Mouse (Mus musculus) testis, postnatal 14 days (tissue): Measurements from ENCODE around the gene Hspbp1.
A peak's percentile ranks its signal among the peaks of the same experiment; 100 is the strongest.

Experiments
- DNase-seq: peaks from one replicate; pipeline ENCODE4 v3.0.0; 2021; ENCODE audit warnings: low spot score

The Hspbp1 gene

DNA sequence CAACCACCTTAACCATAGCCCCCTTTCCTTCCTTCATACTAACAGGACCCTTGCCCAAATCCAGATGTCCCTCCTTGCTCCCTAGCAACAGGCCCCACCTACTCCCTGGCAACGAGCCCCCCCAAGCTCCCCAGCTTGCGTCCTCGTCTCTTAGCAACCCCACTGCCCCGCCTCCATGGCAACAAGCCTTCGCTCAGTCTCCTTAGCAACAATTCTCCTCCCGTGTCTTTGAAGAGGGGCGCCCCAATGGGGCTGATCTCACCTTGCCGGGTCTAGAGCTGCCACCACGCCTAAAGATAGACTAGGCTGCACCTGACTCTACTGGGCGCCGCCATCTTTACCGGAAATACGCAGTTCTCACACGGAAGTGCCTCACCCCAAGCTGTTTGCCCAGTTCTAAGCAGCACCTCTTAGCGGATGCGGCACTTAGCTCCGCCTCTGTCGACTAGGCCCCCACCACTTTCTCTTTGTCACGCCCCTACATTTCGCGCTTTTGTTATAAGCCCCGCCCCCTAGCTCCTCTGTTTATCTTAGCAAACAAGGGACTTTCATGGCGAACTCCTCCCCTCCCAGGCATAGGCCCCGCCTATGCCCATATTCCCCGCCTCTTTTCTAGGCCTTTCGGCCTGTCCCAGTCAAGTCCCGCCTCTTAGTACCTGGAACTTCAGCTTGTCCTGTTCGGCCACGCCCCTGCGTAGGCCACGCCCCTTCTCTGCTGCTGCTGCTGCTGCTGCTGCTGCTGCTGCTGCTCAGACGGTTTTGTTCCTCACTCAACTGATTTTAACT lies at the start of gene Hspbp1:
TSS of gene Hspbp1 (minus strand) at position 437 of the 786 bp plus-strand sequence.
- peak; percentile 95 for DNase-seq

DNA sequence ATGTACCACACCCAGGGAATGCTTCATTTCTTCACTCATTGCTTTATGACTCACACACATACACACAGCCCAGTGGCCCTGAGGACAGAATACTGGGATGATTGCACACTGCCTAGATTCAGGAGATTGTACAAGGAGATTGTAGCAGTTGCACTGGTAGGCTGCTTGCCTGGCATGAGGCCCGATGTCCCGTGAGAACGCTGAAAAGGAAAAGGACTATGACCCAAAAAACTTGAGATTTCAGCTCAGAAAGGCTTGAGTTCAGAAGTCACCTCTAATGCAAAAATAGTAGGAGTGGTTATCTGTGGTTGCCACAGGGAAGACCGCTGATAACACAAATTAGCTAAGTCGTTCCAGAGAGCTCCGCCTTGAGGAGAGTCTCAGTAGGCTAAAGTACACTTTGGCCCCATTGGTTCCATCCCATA lies 48.1 kb upstream of the Hspbp1 start:
- DNase-seq = no peak

- DNase-seq = no peak
Measured at GRCm38 (mm10) chr7:4731090-4731489, 46.2 kb upstream of the Hspbp1 start.

DNA sequence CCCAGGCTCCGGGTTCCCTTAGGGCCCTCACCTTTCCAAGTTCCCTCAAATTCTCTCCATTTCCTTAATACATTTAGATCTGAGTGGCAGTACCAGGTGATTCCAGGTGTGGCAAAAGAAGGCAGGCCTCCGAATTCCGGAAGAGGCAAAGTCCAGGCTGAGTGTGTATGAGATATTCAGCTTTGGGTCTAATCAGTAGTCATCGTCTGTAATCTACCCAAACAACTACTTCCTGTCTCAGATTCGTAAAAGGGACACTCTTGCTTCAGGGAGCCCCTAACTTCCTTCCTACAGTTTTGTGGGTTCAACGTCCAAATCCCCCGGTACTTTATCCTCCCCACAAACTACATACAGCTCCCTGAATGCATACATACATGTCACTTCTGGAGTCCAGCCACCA lies 40.3 kb upstream of the Hspbp1 start, which contains the start of gene Tmem150b:
TSS of gene Tmem150b (minus strand) at position 81 of the 400 bp plus-strand sequence.
- DNase-seq = no peak

DNA sequence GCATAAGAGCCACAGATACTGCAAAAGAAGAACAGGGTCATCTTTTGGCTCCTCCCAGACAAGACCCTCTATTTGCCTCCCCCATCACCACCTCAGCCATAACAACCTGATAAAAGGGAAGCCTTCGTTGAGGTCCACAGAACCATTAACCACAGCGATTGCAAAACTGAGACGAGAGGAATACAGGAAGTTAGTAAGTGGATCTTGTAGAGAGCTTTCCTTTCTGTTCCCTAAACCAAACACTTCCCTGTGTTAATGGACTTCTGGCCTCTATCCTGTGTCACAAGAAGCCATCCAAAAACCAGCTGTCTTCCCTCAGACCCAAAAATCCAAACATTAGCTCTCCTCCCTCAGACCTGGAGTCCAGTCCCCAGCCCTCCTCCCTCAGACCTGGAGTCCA lies 39.5 kb upstream of the Hspbp1 start:
- DNase-seq = no peak

GRCm38 (mm10) chr7:4723508-4723907 lies 38.6 kb upstream of the Hspbp1 start:
- DNase-seq = no peak

DNA sequence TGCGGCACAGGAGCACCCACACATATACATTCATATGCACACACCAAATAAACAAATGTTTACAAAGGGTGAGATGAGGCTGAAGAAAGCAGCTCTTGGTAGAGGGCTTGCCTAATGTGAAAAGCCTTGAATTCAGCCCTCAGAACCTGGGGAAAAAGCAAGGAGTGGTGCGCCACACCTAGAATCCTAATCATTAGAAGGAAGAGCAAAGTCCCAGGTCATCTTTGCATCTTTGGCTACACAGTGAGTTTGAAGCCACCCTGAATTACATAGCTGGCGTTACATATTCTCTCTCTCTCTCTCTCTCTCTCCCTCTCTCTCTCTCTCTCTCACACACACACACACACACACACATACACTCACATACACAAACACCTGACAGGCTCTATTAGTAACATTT lies 34.4 kb upstream of the Hspbp1 start:
- no peak for DNase-seq

- no peak for DNase-seq
Measured at GRCm38 (mm10) chr7:4716955-4717354, 32.1 kb upstream of the Hspbp1 start.

DNA sequence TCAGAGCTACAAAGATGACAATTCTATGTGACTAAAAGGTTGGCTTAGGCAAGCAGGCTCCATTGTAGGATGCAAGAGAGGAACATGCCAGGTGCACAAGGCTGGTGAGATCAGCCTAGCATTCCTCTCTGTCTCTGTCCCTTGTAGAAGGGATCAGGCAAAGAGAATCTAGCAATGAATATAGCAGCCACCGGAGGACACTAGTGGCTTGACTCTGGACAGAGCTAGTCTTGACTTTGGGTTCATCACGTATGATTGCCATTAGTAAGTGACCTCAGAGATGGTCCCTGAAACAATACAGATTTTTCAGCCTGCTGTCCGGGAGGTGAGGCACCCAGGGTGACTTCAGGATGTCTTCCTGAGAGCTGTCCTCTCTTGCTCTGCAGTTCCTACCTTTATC lies 27.7 kb upstream of the Hspbp1 start:
- no peak for DNase-seq

GRCm38 (mm10) chr7:4705098-4705497 lies 20.2 kb upstream of the Hspbp1 start:
- DNase-seq = peak; percentile 48

DNA sequence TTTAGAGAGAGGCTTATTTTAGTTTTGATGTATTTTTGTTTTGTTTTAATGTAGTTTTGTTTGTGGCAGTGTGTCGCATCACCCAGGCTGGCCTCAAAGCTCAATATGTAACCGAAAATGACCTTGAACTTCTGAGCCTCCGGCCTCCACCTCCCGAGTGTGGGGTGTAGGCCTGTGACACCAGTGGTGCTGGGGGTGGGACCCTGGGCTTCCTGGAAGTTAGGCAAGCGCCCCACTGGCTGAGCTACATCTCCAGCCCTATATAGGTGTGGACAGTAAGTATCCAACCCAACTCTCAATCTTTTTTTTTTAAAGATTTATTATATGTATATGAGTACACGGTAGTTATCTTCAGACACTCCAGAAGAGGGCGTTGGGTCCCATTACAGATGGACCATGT lies 18.3 kb upstream of the Hspbp1 start:
- no peak for DNase-seq

GRCm38 (mm10) chr7:4702334-4702733 lies 17.5 kb upstream of the Hspbp1 start:
- DNase-seq = no peak

GRCm38 (mm10) chr7:4693004-4693403 lies 8.1 kb upstream of the Hspbp1 start:
- no peak for DNase-seq

GRCm38 (mm10) chr7:4690951-4691653 lies 6.2 kb upstream of the Hspbp1 start:
- no peak for DNase-seq

DNA sequence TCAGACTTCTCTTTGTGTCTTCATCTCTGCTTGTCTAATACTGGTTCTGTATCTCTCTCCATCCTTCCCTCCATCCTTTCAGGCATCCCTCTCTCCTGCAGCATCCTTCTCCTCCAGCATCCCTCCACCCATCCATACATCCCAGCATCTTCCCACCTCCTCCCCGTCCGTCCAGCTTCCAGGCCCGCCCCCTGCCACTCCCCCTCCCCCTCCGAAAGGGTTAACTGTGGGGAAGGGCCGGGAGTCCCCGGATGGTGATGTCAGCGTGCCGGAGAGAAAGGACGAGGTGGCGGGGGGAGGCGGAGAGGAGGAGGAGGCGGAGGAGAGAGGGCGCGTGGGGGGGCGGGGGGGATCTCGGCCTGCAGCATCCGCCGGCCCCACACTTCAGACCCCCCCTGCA lies 5.5 kb upstream of the Hspbp1 start, which contains the start of gene Brsk1:
TSS of gene Brsk1 (plus strand) at position 218 of the 400 bp plus-strand sequence.
- peak; percentile 77 for DNase-seq

DNA sequence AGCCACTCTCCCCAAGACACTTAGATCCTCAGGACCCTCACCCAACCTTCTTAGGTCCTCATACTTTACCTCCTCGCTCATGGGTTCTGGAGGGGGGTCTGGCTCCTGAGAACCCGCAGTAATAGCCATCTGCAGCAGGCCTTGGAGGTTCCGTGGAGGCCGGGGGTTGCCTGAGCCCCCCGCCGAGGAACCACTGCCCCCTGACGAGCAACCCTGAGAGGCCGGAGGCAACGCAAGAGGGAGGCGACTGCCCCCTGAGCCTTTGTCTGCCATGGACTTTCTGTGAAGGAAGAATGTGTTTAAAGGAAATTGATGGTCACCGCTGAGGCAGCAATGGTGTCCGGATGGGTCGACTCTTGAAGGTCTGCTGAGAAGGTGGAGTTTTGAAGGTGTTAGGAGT lies 665 bp downstream of the Hspbp1 start:
- DNase-seq = no peak

- DNase-seq = no peak
Measured at GRCm38 (mm10) chr7:4683307-4683706, 1.6 kb downstream of the Hspbp1 start.

GRCm38 (mm10) chr7:4675200-4675599 lies 9.7 kb downstream of the Hspbp1 start:
- DNase-seq = no peak

DNA sequence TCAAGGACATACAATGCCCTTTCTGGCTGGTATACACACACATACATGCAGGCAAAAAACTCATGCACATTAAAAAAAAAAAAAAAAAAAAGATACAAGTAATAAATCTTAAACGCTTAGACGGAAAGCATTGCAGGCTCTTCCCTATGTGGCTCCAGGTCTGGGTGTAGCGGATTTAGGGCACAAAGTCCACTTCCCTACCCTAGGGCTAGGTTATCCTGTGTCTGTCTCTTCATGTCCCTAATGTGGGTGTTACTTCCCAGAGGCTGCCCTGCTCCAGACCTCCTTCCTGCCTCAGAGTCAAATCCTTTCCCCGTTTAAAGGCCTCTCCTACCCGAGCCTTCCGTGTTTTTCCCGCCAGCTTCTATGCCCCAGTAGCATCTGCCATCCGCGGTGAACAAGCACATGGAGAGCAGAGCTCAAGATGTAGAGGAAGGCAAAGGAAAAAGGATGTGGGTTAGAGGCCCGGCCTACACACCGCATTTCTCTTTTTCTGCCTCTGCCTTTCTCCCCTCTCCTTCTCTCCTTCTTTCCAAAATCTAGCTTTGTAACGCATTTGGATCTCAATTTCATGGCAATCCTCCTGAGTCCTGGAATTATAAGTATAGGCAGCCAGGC lies 10.6 kb downstream of the Hspbp1 start:
- no peak for DNase-seq

DNA sequence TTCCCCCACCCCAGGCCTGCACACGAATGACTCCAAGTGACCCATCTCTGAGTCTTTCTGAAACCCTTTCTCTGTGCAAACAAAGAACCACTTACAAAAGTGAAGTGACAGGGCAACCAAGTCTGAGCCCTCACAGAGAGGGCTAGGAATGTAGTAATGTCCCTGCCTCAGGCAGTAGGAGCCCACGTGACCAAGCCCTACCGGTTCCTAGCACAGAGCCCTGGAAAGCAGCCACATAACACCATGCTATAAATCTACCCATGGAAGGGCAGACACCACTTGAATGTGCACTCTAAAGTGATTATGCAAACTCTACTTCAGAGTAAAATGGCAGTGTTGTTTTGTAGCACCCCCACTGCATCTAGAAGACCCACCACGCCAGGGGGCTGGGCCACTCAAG lies 12.9 kb downstream of the Hspbp1 start:
- DNase-seq = no peak

- DNase-seq = peak; percentile 46
Measured at GRCm38 (mm10) chr7:4670655-4671255, 14.1 kb downstream of the Hspbp1 start.

DNA sequence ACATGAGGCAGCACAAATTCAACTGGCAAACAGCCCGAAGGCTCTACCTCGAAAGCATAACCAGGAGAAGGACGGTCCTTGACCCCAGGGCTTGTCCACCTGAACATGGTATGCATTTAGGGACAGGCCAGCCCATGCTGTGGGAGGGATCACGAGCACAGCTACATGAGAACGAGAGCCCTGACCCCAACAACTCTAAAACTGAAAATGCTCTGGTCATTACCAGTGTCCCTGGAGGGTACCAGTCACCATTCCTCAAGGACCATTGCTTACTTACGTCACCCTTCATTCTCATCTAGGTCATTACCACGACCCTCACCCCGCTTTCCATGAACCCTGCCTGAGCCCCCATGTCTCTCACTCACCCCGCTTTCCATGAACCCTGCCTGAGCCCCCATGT lies 15.7 kb downstream of the Hspbp1 start:
- DNase-seq = no peak
